Mouse (Mus musculus) heart, postnatal 0 days (tissue): ENCODE data around the gene Rnf208. TPM values are rescaled to one million over a fixed set of nuclear protein-coding genes. Genes with fewer than 3 reads are reported as not detected.

Experiments used
- ATAC-seq: fragments of 200-750 bp; cut with Nextera tagmentation; 2 replicates; pipeline ENCODE4 v1.8.0; 2017; ENCODE audit warnings: low read depth, moderate number of reproducible peaks, moderate library complexity; ENCODE audit not compliant: insufficient read depth
- DNase-seq: peaks from one replicate; pipeline ENCODE4 v3.0.0-alpha.2; 2016; ENCODE audit warnings: low spot score
- H3K27ac ChIP-seq: fragments of 300-500 bp; sonication (generic); 2 replicates; pipeline ENCODE4 v1.5.1; 2014; ENCODE audit warnings: low read depth, mild to moderate bottlenecking
- H3K27me3 ChIP-seq: fragments of 300-500 bp; sonication (generic); 2 replicates; pipeline ENCODE4 v1.6.1; 2014; ENCODE audit warnings: low read length, mixed read lengths; ENCODE audit not compliant: control insufficient read depth, insufficient read depth
- H3K36me3 ChIP-seq: fragments of 300-500 bp; sonication (generic); replicated peaks from 2 replicates; pipeline ENCODE4 v1.6.1; 2014; ENCODE audit warnings: low read length, mixed read lengths; ENCODE audit not compliant: control insufficient read depth, insufficient read depth
- H3K4me1 ChIP-seq: fragments of 300-500 bp; sonication (generic); 2 replicates; pipeline ENCODE4 v1.6.1; 2014; ENCODE audit warnings: antibody characterized with exemption; ENCODE audit not compliant: control insufficient read depth, insufficient read depth
- H3K4me2 ChIP-seq: fragments of 300-500 bp; sonication (generic); 2 replicates; pipeline ENCODE4 v1.6.1; 2014; ENCODE audit warnings: low read depth, mild to moderate bottlenecking, low read length, moderate library complexity
- H3K4me3 ChIP-seq: fragments of 300-500 bp; sonication (generic); 2 replicates; pipeline ENCODE4 v1.5.1; 2014; ENCODE audit warnings: low read depth, low read length
- H3K9ac ChIP-seq: fragments of 300-500 bp; sonication (generic); replicated peaks from 2 replicates; pipeline ENCODE4 v1.6.1; 2014; ENCODE audit warnings: low read depth, low read length, mixed read lengths
- H3K9me3 ChIP-seq: fragments of 300-500 bp; sonication (generic); replicated peaks from 2 replicates; pipeline ENCODE4 v1.6.1; 2016; ENCODE audit warnings: low read length; ENCODE audit not compliant: control insufficient read depth
- CTCF ChIP-seq: IDR thresholded peaks from 2 replicates; pipeline ENCODE4 v1.5.1; 2016; ENCODE audit warnings: antibody characterized with exemption, control low read depth, low read depth
- EP300 ChIP-seq: IDR thresholded peaks from 2 replicates; pipeline ENCODE4 v1.6.1; 2016; ENCODE audit warnings: antibody characterized with exemption, low read depth
- WGBS: fragments of 180-500 bp; shearing (Covaris S2); extraction: QIAGEN DNeasy Blood & Tissue Kit; methylation state at CpG from one replicate; pipeline ENCODE4 v1.1.7; 2014; 5-methylcytosine and 5-hydroxymethylcytosine counted together
- polyA plus RNA-seq: library from polyadenylated mRNA; unstranded; fragments of >200 nt; fragmentation: Nextera tagmentation; extraction: Ambion mirVana; gene quantifications from 2 replicates; pipeline ENCODE4 v1.2.1, GENCODE M21; 2015
- total RNA-seq: library from RNA; depleted of rRNA; stranded (reverse); fragments of >200 nt; gene quantifications from 2 replicates; pipeline ENCODE4 v1.2.3, GENCODE M21; 2014; ENCODE audit warnings: low replicate concordance

Rnf208 gene
- total and polyA plus RNA-seq, 2 experiments from 2014 or later = 0.92 to 2.4 TPM

- WGBS = 3% methylated on average over 54 of the region's 54 CpGs
- Histone ChIP-seq H3K4me1 (peaks cover 18% of the 10 kb centered on the region), H3K27me3 (peaks cover 63% of the 10 kb centered on the region), H3K9me3 (no peaks in the 10 kb centered on the region), H3K4me3 (peak overlapping the region; percentile 29), H3K4me2 (peak overlapping the region; percentile 52), H3K9ac (no peak overlapping the region), H3K27ac (no peak overlapping the region), H3K36me3 (peaks cover 9% of the 10 kb centered on the region)
- TF ChIP-seq EP300 (no peak), CTCF (no peak)
- no peak for DNase-seq
- no peak for ATAC-seq
Measured at GRCm38 (mm10) chr2:25290101-25290815, 48.2 kb downstream of the Rnf208 start.

- peaks cover 18% of the 10 kb centered on the region for H3K4me1 ChIP-seq
- DNase-seq = no peak
- peak overlapping the region; percentile 29 for H3K4me3 ChIP-seq
Measured at GRCm38 (mm10) chr2:25290816-25291130, 48.7 kb downstream of the Rnf208 start.

GRCm38 (mm10) chr2:25291184-25292053, 49.4 kb downstream of the Rnf208 start:
- no peak for DNase-seq
- Histone ChIP-seq H3K27ac (no peak overlapping the region), H3K9ac (no peak overlapping the region), H3K36me3 (no peaks in the 10 kb centered on the region), H3K4me3 (peak overlapping the region; percentile 43), H3K9me3 (no peaks in the 10 kb centered on the region), H3K27me3 (peaks cover 73% of the 10 kb centered on the region), H3K4me1 (peaks cover 18% of the 10 kb centered on the region), H3K4me2 (peak overlapping the region; percentile 57)
- 6% methylated on average over 32 of the region's 32 CpGs for WGBS
- ATAC-seq = peak; percentile 8; the same call in 1 of the 2 replicates
- no peak for TF ChIP-seq CTCF
- no peak for TF ChIP-seq EP300

More at GRCm38 (mm10) chr2:25290816-25291130, 48.7 kb downstream of the Rnf208 start:
- H3K9ac ChIP-seq = no peak overlapping the region
- H3K27me3 ChIP-seq = peaks cover 68% of the 10 kb centered on the region
- peaks cover 3% of the 10 kb centered on the region; the same call in 1 of the 2 replicates for H3K36me3 ChIP-seq
- H3K27ac ChIP-seq = no peak overlapping the region
- under 1% methylated on average over 18 of the region's 18 CpGs for WGBS
- no peak for ATAC-seq
- peak overlapping the region; percentile 52 for H3K4me2 ChIP-seq
- TF ChIP-seq CTCF (no peak), EP300 (no peak)
- no peaks in the 10 kb centered on the region for H3K9me3 ChIP-seq

DNA sequence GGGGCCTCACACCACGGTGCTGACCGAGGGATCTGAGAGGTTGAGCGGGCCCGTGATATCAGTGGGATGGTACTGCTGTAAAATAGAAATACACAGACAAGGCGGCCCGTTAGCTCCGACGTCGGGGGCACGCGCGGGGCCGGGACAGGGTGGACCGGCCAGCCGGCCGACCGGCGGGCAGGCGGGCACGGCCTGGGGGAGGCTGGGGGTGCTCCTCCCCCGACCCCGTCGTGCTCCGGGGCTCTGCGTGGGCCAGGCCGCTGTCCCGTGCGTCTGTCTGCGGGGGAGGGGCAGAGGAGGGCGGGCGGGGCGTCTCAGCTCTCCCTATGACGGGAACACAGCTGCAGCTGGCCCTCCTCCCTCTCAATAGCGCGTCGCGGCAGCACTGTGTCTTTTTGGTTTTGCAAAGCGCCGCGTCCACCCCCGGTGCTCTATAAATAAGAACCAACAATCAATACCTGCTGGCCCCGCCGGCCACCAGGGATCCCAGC, 50.0 kb downstream of the Rnf208 start:
- ATAC-seq (peak; percentile 34), DNase-seq (no peak)
- H3K9me3 ChIP-seq = no peaks in the 10 kb centered on the region
- TF ChIP-seq CTCF (no peak), EP300 (no peak)
- peaks cover 73% of the 10 kb centered on the region for H3K27me3 ChIP-seq
- H3K4me3 ChIP-seq = peak overlapping the region; percentile 43
- H3K9ac ChIP-seq = no peak overlapping the region
- H3K4me2 ChIP-seq = peak overlapping the region; percentile 57
- H3K27ac ChIP-seq = no peak overlapping the region
- no peaks in the 10 kb centered on the region for H3K36me3 ChIP-seq
- peaks cover 18% of the 10 kb centered on the region for H3K4me1 ChIP-seq
- WGBS = 5% methylated on average over 43 of the region's 43 CpGs

- TF ChIP-seq EP300 = no peak
- TF ChIP-seq CTCF = peak; percentile 88
- Histone ChIP-seq H3K4me3 (no peak overlapping the region; the same call in 1 of the 2 replicates), H3K27me3 (peaks cover 79% of the 10 kb centered on the region), H3K9me3 (no peaks in the 10 kb centered on the region), H3K9ac (no peak overlapping the region), H3K4me1 (peaks cover 18% of the 10 kb centered on the region), H3K27ac (no peak overlapping the region), H3K36me3 (no peaks in the 10 kb centered on the region), H3K4me2 (peak overlapping the region; percentile 57)
- whole genome bisulfite sequencing = 0% methylated on average over 1 of the region's 1 CpGs
- DNase-seq (peak; percentile 55), ATAC-seq (peak; percentile 38; the same call in 1 of the 2 replicates)
Measured at GRCm38 (mm10) chr2:25292856-25293255, 50.8 kb downstream of the Rnf208 start.
